Mouse (Mus musculus): ENCODE data around the gene Apobec4. TPM values are rescaled to one million over a fixed set of nuclear protein-coding genes. Genes with fewer than 3 reads are reported as not detected.

Gene Apobec4
- polyA plus RNA-seq (2011; ENCODE audit: insufficient read depth, insufficient read length, low read depth, missing spikeins) = not detected in 2 replicates

DNA sequence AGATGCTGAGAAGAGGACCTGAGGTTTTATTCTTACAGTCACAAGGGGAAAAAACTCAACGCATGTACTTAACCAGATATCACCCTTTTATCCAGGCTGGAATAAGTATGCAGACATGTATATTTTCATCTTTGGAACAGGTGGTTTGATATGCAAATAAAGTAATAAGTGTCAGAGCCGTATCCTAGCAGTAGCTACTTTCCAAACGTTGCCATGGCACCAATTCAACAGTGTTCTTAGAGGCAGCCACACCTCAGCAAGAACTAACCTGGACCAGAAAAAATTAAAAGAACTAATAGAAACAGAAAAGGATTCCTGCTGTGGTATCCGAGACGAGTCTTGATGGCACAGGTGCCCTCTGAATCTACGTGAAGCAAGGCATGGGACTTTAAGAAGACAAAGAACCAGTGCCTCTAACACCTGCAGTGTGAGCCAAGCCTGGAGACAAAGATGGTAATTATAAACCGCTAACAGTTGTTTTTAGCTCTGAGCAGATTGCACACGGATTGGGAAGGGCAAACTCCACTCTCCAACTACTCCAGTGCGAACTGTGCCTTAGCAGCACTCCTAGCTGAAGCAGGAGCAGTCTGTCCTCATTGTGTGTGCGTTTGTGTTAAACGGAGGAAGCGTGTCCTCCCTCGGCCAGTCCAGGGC lies at the start of gene Apobec4:
Apobec4 (plus strand) TSS at position 240 of the 654 bp plus-strand sequence.
- TF ChIP-seq EP300 (IDR thresholded peaks at IDR 0.05; ENCODE audit: insufficient read depth, low read depth, low read length) (no peak), POLR2A (IDR thresholded peaks at IDR 0.05; ENCODE audit: insufficient read depth, low read length) (no peak), CTCF (IDR thresholded peaks at IDR 0.05; ENCODE audit: low read depth, low read length) (no peak)
- no peak within 1 kb of the TSS for H3K4me3 ChIP-seq (ENCODE audit: low read depth, low read length)
- H3K27ac ChIP-seq (ENCODE audit: insufficient read depth, low read length) = no peak within 1 kb of the TSS
- H3K9me3 ChIP-seq (replicated peaks; ENCODE audit: control insufficient read depth, insufficient read depth, low read length, poor library complexity, severe bottlenecking) = no peaks in the 10 kb centered on the region
- no peaks in the 10 kb centered on the region for H3K27me3 ChIP-seq (ENCODE audit: control insufficient read depth, insufficient read depth, low read length, poor library complexity, severe bottlenecking)
- H3K4me1 ChIP-seq (ENCODE audit: control insufficient read depth, insufficient read depth, low read length) = no peaks in the 10 kb centered on the region
- H3K9ac ChIP-seq (ENCODE audit: low read depth, poor library complexity, severe bottlenecking) = no peak within 1 kb of the TSS
- H3K36me3 ChIP-seq (ENCODE audit: control insufficient read depth, insufficient read depth, low read length, poor library complexity, severe bottlenecking) = no peaks in the 10 kb centered on the region

DNA sequence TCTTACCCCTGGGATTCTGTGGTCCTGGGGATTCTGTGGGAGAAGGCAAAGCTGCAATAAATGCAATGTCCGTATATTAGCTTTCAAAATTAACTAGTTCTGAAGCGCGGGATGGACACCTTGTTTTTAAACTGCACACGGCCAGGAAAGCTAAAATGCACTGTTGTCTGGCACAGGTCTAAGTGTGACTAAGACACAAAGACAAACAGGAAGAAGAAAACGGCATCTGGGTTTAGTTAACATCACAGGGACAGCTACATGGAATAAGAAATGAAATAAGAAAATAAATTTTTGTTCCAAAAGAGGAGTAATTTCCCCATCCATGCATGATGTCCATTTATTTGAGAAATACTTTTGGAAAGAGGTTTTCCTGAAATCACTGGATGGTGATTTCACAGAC lies 49.3 kb upstream of the Apobec4 start:
- H3K9ac ChIP-seq (ENCODE audit: low read depth, poor library complexity, severe bottlenecking) = no peak overlapping the region
- H3K4me3 ChIP-seq (ENCODE audit: low read depth, low read length) = no peak overlapping the region
- TF ChIP-seq CTCF (IDR thresholded peaks at IDR 0.05; ENCODE audit: low read depth, low read length) (no peak), POLR2A (IDR thresholded peaks at IDR 0.05; ENCODE audit: insufficient read depth, low read length) (no peak), EP300 (IDR thresholded peaks at IDR 0.05; ENCODE audit: insufficient read depth, low read depth, low read length) (no peak)
- H3K4me1 ChIP-seq (ENCODE audit: control insufficient read depth, insufficient read depth, low read length) = no peaks in the 10 kb centered on the region
- H3K27ac ChIP-seq (ENCODE audit: insufficient read depth, low read length) = no peak overlapping the region
- H3K9me3 ChIP-seq (replicated peaks; ENCODE audit: control insufficient read depth, insufficient read depth, low read length, poor library complexity, severe bottlenecking) = no peaks in the 10 kb centered on the region
- H3K36me3 ChIP-seq (ENCODE audit: control insufficient read depth, insufficient read depth, low read length, poor library complexity, severe bottlenecking) = no peaks in the 10 kb centered on the region
- H3K27me3 ChIP-seq (ENCODE audit: control insufficient read depth, insufficient read depth, low read length, poor library complexity, severe bottlenecking) = no peaks in the 10 kb centered on the region

DNA sequence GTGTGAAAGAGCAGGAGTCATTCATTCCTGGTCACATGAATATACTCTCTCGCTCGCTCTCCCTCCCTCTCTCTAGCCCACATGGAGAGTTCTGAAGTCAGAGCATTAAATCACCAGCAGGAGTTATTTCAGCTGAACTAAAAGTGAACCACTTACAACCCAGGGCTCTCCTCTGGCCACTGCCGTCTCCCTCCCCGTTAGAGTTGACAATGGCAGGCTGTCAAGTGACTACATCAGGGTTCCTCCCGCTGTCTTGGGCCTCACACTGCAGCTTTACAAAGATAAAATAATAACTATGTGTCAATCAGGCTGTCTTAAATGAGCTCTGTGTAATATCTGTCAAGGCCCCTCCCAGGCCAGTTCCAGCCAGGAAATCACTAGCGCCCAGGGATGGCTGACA lies 47.4 kb upstream of the Apobec4 start:
- Histone ChIP-seq H3K4me3 (ENCODE audit: low read depth, low read length) (no peak overlapping the region), H3K36me3 (ENCODE audit: control insufficient read depth, insufficient read depth, low read length, poor library complexity, severe bottlenecking) (no peaks in the 10 kb centered on the region), H3K9me3 (replicated peaks; ENCODE audit: control insufficient read depth, insufficient read depth, low read length, poor library complexity, severe bottlenecking) (no peaks in the 10 kb centered on the region; the same call in 1 of the 2 replicates), H3K27me3 (ENCODE audit: control insufficient read depth, insufficient read depth, low read length, poor library complexity, severe bottlenecking) (no peaks in the 10 kb centered on the region), H3K4me1 (ENCODE audit: control insufficient read depth, insufficient read depth, low read length) (no peaks in the 10 kb centered on the region), H3K27ac (ENCODE audit: insufficient read depth, low read length) (no peak overlapping the region), H3K9ac (ENCODE audit: low read depth, poor library complexity, severe bottlenecking) (no peak overlapping the region)
- TF ChIP-seq CTCF (IDR thresholded peaks at IDR 0.05; ENCODE audit: low read depth, low read length) (no peak), EP300 (IDR thresholded peaks at IDR 0.05; ENCODE audit: insufficient read depth, low read depth, low read length) (no peak), POLR2A (IDR thresholded peaks at IDR 0.05; ENCODE audit: insufficient read depth, low read length) (no peak)

DNA sequence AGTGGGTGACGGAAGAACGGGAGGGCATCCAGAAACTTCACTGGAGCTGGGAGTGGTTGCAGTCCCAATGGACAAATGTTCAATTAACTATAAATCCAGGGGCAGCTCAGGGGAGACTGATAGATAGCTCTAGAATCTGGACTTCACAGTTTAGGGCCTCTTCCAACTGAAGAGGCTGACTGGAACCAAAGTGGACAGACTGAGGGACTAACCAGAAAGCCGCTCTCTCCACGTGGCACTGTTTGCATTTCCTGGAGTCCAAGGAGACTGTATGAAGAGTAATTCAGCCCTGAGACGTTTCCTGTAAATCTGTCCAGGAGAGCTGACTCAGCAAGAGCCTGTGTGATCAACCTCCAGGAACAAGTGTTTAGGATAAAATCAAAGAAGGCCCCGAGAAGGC lies 46.4 kb upstream of the Apobec4 start:
- Histone ChIP-seq H3K27ac (ENCODE audit: insufficient read depth, low read length) (no peak overlapping the region), H3K9ac (ENCODE audit: low read depth, poor library complexity, severe bottlenecking) (no peak overlapping the region), H3K9me3 (replicated peaks; ENCODE audit: control insufficient read depth, insufficient read depth, low read length, poor library complexity, severe bottlenecking) (no peaks in the 10 kb centered on the region; the same call in 1 of the 2 replicates), H3K36me3 (ENCODE audit: control insufficient read depth, insufficient read depth, low read length, poor library complexity, severe bottlenecking) (no peaks in the 10 kb centered on the region), H3K4me3 (ENCODE audit: low read depth, low read length) (no peak overlapping the region), H3K4me1 (ENCODE audit: control insufficient read depth, insufficient read depth, low read length) (no peaks in the 10 kb centered on the region), H3K27me3 (ENCODE audit: control insufficient read depth, insufficient read depth, low read length, poor library complexity, severe bottlenecking) (no peaks in the 10 kb centered on the region)
- TF ChIP-seq EP300 (IDR thresholded peaks at IDR 0.05; ENCODE audit: insufficient read depth, low read depth, low read length) (no peak), POLR2A (IDR thresholded peaks at IDR 0.05; ENCODE audit: insufficient read depth, low read length) (no peak)

DNA sequence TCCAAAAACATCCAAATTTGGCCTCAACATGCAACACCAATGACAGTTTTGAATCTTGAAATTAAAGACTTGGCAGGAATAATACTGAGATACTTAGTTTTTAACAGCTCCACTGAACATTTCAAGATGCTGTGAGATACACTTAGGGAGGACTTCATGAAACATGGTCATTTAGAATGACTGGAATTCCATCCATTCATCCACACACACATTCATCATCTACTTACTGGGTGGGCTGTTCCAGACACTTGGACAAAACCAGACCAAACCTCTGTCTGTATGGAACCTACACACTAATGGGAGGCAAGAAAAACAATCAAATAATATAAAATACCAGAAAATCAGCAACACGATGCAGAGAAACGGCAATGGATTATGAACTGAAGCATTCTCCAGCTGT lies 42.8 kb upstream of the Apobec4 start:
- Histone ChIP-seq H3K27ac (ENCODE audit: insufficient read depth, low read length) (no peak overlapping the region), H3K9ac (ENCODE audit: low read depth, poor library complexity, severe bottlenecking) (no peak overlapping the region), H3K4me1 (ENCODE audit: control insufficient read depth, insufficient read depth, low read length) (no peaks in the 10 kb centered on the region), H3K36me3 (ENCODE audit: control insufficient read depth, insufficient read depth, low read length, poor library complexity, severe bottlenecking) (no peaks in the 10 kb centered on the region), H3K9me3 (replicated peaks; ENCODE audit: control insufficient read depth, insufficient read depth, low read length, poor library complexity, severe bottlenecking) (no peaks in the 10 kb centered on the region; the same call in 1 of the 2 replicates), H3K4me3 (ENCODE audit: low read depth, low read length) (no peak overlapping the region), H3K27me3 (ENCODE audit: control insufficient read depth, insufficient read depth, low read length, poor library complexity, severe bottlenecking) (no peaks in the 10 kb centered on the region)
- TF ChIP-seq EP300 (IDR thresholded peaks at IDR 0.05; ENCODE audit: insufficient read depth, low read depth, low read length) = no peak
- no peak for TF ChIP-seq CTCF (IDR thresholded peaks at IDR 0.05; ENCODE audit: low read depth, low read length)
- no peak for TF ChIP-seq POLR2A (IDR thresholded peaks at IDR 0.05; ENCODE audit: insufficient read depth, low read length)

DNA sequence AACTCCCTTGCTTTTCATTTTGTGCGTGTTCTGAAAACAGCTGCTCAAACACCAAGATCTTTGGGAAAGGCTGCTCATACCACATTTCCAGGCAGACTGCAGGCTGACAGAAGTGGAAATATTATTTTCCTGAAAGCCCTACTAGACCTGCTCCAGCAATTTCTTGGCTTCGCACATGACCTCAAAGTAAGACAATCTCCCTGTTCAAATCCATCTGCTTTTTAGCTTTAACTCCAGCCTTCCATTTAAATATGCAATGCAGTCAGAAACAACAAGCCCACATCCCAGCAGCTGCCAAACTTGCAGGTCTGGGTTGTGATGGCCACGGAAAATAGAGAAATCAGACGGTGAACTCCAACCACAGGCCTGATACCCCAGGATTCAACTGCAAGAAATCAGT lies 39.3 kb upstream of the Apobec4 start:
- Histone ChIP-seq H3K4me3 (ENCODE audit: low read depth, low read length) (no peak overlapping the region), H3K27ac (ENCODE audit: insufficient read depth, low read length) (no peak overlapping the region), H3K27me3 (ENCODE audit: control insufficient read depth, insufficient read depth, low read length, poor library complexity, severe bottlenecking) (no peaks in the 10 kb centered on the region), H3K4me1 (ENCODE audit: control insufficient read depth, insufficient read depth, low read length) (no peaks in the 10 kb centered on the region), H3K9ac (ENCODE audit: low read depth, poor library complexity, severe bottlenecking) (no peak overlapping the region), H3K36me3 (ENCODE audit: control insufficient read depth, insufficient read depth, low read length, poor library complexity, severe bottlenecking) (no peaks in the 10 kb centered on the region), H3K9me3 (replicated peaks; ENCODE audit: control insufficient read depth, insufficient read depth, low read length, poor library complexity, severe bottlenecking) (no peaks in the 10 kb centered on the region; the same call in 1 of the 2 replicates)
- TF ChIP-seq EP300 (IDR thresholded peaks at IDR 0.05; ENCODE audit: insufficient read depth, low read depth, low read length) (no peak), POLR2A (IDR thresholded peaks at IDR 0.05; ENCODE audit: insufficient read depth, low read length) (no peak), CTCF (IDR thresholded peaks at IDR 0.05; ENCODE audit: low read depth, low read length) (no peak)
